Mouse (Mus musculus): ENCODE data around the gene Tnik. TPM values are rescaled to one million over a fixed set of nuclear protein-coding genes. Genes with fewer than 3 reads are reported as not detected.

The Tnik gene
- polyA plus RNA-seq, 1 experiment from 2014 or later: 106 TPM

DNA sequence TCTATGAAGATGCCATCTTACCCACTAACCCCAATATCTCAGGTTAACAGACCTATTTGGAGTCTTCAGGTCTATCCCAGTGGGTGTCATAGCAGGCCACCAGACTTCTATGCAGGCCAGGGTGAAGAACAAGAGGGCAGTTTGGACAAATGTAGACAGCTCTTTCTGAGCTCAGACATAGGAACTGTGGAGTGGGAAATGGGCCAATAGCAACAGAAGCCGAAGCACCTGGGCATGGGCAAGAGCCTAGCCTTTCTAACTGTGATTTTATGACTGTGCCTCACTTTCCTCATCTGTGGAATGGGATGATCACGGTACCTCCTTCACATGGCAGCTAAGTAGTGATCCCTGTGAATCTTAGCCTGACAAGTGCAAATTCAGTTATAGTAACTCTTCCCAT lies 214.4 kb downstream of the Tnik start:
- H3K4me3 ChIP-seq (ENCODE audit: low read depth, low read length): no peak overlapping the region
- H3K27ac ChIP-seq (ENCODE audit: low read depth, low read length): no peak overlapping the region
- no peaks in the 10 kb centered on the region for H3K27me3 ChIP-seq (ENCODE audit: control insufficient read depth, insufficient read depth, low read length)
- no peaks in the 10 kb centered on the region for H3K36me3 ChIP-seq (ENCODE audit: control insufficient read depth, insufficient read depth, low read length)
- no peak overlapping the region for H3K9ac ChIP-seq (replicated peaks; ENCODE audit: low read depth, low read length)
- no peaks in the 10 kb centered on the region for H3K9me3 ChIP-seq (ENCODE audit: control insufficient read depth, low read length)
- 94% methylated on average over 2 of the region's 2 CpGs for WGBS
- no peak for ATAC-seq (ENCODE audit: low read depth)
- no peaks in the 10 kb centered on the region for H3K4me1 ChIP-seq (ENCODE audit: control insufficient read depth, insufficient read depth, low read length)
- no peak overlapping the region for H3K4me2 ChIP-seq (ENCODE audit: low read depth, low read length)

GRCm38 (mm10) chr3:28485716-28486115 lies 222.7 kb downstream of the Tnik start:
- Histone ChIP-seq H3K36me3 (ENCODE audit: control insufficient read depth, insufficient read depth, low read length) (no peaks in the 10 kb centered on the region), H3K4me1 (ENCODE audit: control insufficient read depth, insufficient read depth, low read length) (0 out of 2 replicates have a peak, but pooled peaks cover 6% of the 10 kb centered on the region), H3K27me3 (ENCODE audit: control insufficient read depth, insufficient read depth, low read length) (no peaks in the 10 kb centered on the region), H3K9ac (replicated peaks; ENCODE audit: low read depth, low read length) (no peak overlapping the region), H3K27ac (ENCODE audit: low read depth, low read length) (no peak overlapping the region), H3K4me2 (ENCODE audit: low read depth, low read length) (no peak overlapping the region), H3K4me3 (ENCODE audit: low read depth, low read length) (no peak overlapping the region), H3K9me3 (ENCODE audit: control insufficient read depth, low read length) (no peaks in the 10 kb centered on the region)
- ATAC-seq (ENCODE audit: low read depth): no peak
- 84% methylated on average over 7 of the region's 7 CpGs for WGBS

DNA sequence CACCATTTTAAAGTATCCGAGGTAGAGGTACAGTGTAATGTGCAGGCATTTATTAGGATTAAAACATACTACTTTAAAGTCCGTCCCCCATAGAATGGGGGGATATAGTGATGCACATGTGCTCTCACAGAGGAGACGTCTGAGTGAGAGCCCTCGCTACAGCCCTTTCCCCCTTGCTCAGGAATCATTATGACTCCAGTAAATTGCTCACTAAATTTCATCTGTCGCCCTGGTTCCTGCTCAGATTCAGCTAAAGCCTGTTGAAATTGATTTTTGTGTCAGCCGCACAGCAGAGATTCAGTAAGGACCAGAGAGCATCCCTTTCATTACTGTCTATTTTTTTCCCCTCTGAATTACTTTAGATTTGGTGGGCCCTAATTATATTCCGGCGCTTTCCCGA lies 224.4 kb downstream of the Tnik start:
- WGBS: 65% methylated on average over 9 of the region's 9 CpGs
- peak; percentile 32; the same call in 1 of the 2 replicates for ATAC-seq (ENCODE audit: low read depth)
- Histone ChIP-seq H3K36me3 (ENCODE audit: control insufficient read depth, insufficient read depth, low read length) (no peaks in the 10 kb centered on the region), H3K4me3 (ENCODE audit: low read depth, low read length) (no peak overlapping the region), H3K4me2 (ENCODE audit: low read depth, low read length) (no peak overlapping the region), H3K27me3 (ENCODE audit: control insufficient read depth, insufficient read depth, low read length) (no peaks in the 10 kb centered on the region), H3K9me3 (ENCODE audit: control insufficient read depth, low read length) (no peaks in the 10 kb centered on the region), H3K9ac (replicated peaks; ENCODE audit: low read depth, low read length) (no peak overlapping the region), H3K27ac (ENCODE audit: low read depth, low read length) (0 out of 2 replicates have a peak overlapping the region, but pooled peaks have one; percentile 16), H3K4me1 (ENCODE audit: control insufficient read depth, insufficient read depth, low read length) (0 out of 2 replicates have a peak, but pooled peaks cover 11% of the 10 kb centered on the region)

DNA sequence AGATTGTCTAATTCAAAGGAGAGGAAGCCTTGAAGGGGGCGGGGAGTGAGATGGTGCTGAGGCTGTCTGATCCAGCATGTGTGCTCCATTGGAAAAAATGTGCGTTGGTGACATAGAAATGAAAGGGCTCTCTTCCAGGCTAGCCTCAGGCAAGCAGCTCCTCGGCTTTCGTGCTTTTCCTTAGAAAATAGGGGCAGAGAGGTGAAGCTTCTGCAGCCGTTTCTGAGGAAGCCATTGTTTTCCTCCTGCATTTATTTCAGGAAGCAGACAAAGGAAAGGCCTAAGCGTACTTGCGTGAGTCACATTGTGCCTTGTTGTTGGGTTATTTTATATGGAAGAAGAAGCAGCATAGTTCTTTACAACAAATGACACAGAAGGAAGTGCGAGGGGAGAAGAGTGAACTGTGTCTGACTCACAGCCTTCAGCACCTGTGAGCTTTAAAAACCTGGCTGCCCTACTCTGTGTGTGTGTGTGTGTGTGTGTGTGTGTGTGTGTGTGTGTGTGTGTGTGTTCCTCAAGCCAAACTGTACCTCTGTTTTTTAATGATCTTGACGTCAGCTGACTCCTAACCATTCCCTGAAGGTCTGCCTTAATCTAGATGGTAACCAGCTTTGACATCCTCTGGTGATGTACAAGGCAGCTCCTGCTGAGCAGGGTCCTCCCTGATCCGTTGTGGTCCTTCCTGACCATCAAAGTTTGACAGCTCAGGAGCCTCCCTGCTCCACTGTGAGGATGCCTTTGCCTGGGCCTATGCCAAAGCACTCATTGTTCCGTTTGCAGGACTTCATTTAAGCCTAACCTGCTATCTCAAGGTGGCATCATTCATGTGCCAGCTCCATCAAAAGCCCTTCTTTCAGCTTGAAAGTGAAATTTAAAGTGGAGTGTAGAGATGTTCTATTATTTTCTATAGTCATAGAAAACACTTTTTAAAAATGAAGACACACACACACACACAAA lies 228.3 kb downstream of the Tnik start:
- Histone ChIP-seq H3K27me3 (ENCODE audit: control insufficient read depth, insufficient read depth, low read length) (no peaks in the 10 kb centered on the region), H3K9me3 (ENCODE audit: control insufficient read depth, low read length) (no peaks in the 10 kb centered on the region), H3K4me3 (ENCODE audit: low read depth, low read length) (no peak overlapping the region), H3K36me3 (ENCODE audit: control insufficient read depth, insufficient read depth, low read length) (no peaks in the 10 kb centered on the region), H3K4me1 (ENCODE audit: control insufficient read depth, insufficient read depth, low read length) (0 out of 2 replicates have a peak, but pooled peaks cover 11% of the 10 kb centered on the region), H3K9ac (replicated peaks; ENCODE audit: low read depth, low read length) (no peak overlapping the region), H3K4me2 (ENCODE audit: low read depth, low read length) (no peak overlapping the region), H3K27ac (ENCODE audit: low read depth, low read length) (0 out of 2 replicates have a peak overlapping the region, but pooled peaks have one; percentile 8)
- no peak for ATAC-seq (ENCODE audit: low read depth)
- 30% methylated on average over 11 of the region's 11 CpGs for WGBS

DNA sequence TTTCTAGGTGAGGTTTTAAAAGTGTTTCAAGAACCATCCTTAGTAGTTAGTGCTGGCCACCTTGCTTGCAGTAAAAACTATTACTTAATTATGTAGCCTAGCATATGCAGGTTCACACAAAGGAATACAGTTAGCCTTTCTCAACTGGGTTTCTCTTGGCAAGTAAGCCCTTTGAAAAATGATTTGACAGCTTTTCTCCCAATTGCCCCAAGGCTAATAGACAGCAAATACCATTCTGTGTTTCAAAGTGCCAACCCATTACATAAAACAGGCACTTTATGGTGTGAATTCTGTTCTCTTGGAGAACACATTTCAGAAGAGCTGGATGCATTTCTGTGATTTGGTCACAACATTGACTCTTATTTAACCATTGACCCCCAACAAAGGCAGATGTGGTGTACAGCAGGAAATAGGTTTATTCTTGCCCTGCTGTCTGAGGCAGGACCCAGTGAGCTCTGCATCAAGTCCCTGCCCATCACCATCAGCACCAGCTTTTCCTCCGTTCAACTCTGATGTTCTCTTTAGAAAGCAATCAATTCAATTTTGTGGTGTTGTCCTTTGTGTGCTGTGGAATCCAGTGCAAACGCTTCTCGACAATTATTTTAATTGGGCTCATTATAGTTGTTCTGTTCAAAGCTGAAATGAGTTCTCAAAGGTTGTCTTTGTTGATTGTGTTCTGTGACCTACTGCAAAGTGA lies 233.9 kb downstream of the Tnik start:
- Histone ChIP-seq H3K9me3 (ENCODE audit: control insufficient read depth, low read length) (no peaks in the 10 kb centered on the region), H3K27ac (ENCODE audit: low read depth, low read length) (no peak overlapping the region), H3K4me2 (ENCODE audit: low read depth, low read length) (no peak overlapping the region), H3K36me3 (ENCODE audit: control insufficient read depth, insufficient read depth, low read length) (no peaks in the 10 kb centered on the region), H3K4me1 (ENCODE audit: control insufficient read depth, insufficient read depth, low read length) (no peaks in the 10 kb centered on the region), H3K27me3 (ENCODE audit: control insufficient read depth, insufficient read depth, low read length) (no peaks in the 10 kb centered on the region), H3K4me3 (ENCODE audit: low read depth, low read length) (no peak overlapping the region), H3K9ac (replicated peaks; ENCODE audit: low read depth, low read length) (no peak overlapping the region)
- ATAC-seq (ENCODE audit: low read depth): no peak
- WGBS: 50% methylated on average over 3 of the region's 3 CpGs

- Histone ChIP-seq H3K9me3 (ENCODE audit: control insufficient read depth, low read length) (no peaks in the 10 kb centered on the region), H3K9ac (replicated peaks; ENCODE audit: low read depth, low read length) (no peak overlapping the region), H3K4me2 (ENCODE audit: low read depth, low read length) (no peak overlapping the region), H3K4me3 (ENCODE audit: low read depth, low read length) (no peak overlapping the region), H3K27ac (ENCODE audit: low read depth, low read length) (no peak overlapping the region), H3K36me3 (ENCODE audit: control insufficient read depth, insufficient read depth, low read length) (no peaks in the 10 kb centered on the region), H3K27me3 (ENCODE audit: control insufficient read depth, insufficient read depth, low read length) (no peaks in the 10 kb centered on the region), H3K4me1 (ENCODE audit: control insufficient read depth, insufficient read depth, low read length) (no peaks in the 10 kb centered on the region)
- WGBS: 94% methylated on average over 3 of the region's 3 CpGs
- no peak for ATAC-seq (ENCODE audit: low read depth)
Observed at GRCm38 (mm10) chr3:28497503-28497857, 234.5 kb downstream of the Tnik start.

- no peak for ATAC-seq (ENCODE audit: low read depth)
- 93% methylated on average over 3 of the region's 3 CpGs for WGBS
- no peak overlapping the region for H3K27ac ChIP-seq (ENCODE audit: low read depth, low read length)
- no peaks in the 10 kb centered on the region for H3K36me3 ChIP-seq (ENCODE audit: control insufficient read depth, insufficient read depth, low read length)
- no peak overlapping the region for H3K4me3 ChIP-seq (ENCODE audit: low read depth, low read length)
- no peak overlapping the region for H3K4me2 ChIP-seq (ENCODE audit: low read depth, low read length)
- H3K4me1 ChIP-seq (ENCODE audit: control insufficient read depth, insufficient read depth, low read length): no peaks in the 10 kb centered on the region
- H3K9me3 ChIP-seq (ENCODE audit: control insufficient read depth, low read length): no peaks in the 10 kb centered on the region
- no peaks in the 10 kb centered on the region for H3K27me3 ChIP-seq (ENCODE audit: control insufficient read depth, insufficient read depth, low read length)
- no peak overlapping the region for H3K9ac ChIP-seq (replicated peaks; ENCODE audit: low read depth, low read length)
Observed at GRCm38 (mm10) chr3:28502697-28503096, 239.7 kb downstream of the Tnik start.

- 59% methylated on average over 6 of the region's 6 CpGs for WGBS
- Histone ChIP-seq H3K9me3 (ENCODE audit: control insufficient read depth, low read length) (no peaks in the 10 kb centered on the region), H3K27ac (ENCODE audit: low read depth, low read length) (no peak overlapping the region), H3K4me3 (ENCODE audit: low read depth, low read length) (no peak overlapping the region), H3K4me1 (ENCODE audit: control insufficient read depth, insufficient read depth, low read length) (no peaks in the 10 kb centered on the region), H3K36me3 (ENCODE audit: control insufficient read depth, insufficient read depth, low read length) (no peaks in the 10 kb centered on the region), H3K27me3 (ENCODE audit: control insufficient read depth, insufficient read depth, low read length) (no peaks in the 10 kb centered on the region), H3K9ac (replicated peaks; ENCODE audit: low read depth, low read length) (no peak overlapping the region), H3K4me2 (ENCODE audit: low read depth, low read length) (no peak overlapping the region)
- ATAC-seq (ENCODE audit: low read depth): no peak
Observed at GRCm38 (mm10) chr3:28509337-28509935, 246.4 kb downstream of the Tnik start.
